Mouse (Mus musculus): ENCODE measurements around the gene Pnma3. TPM values are rescaled to one million over a fixed set of nuclear protein-coding genes. Genes with fewer than 3 reads are reported as not detected.
"Not testable (repeated sequence)": the region's sequence is repeated elsewhere in the genome, so short reads cannot be mapped to it uniquely, and the experiment has no call there.

Gene Pnma3
- 0.07 and 0.17 TPM in 2 replicates for polyA plus RNA-seq (2015; fragmentation: Nextera tagmentation; extraction: Ambion mirVana)

GRCm38 (mm10) chrX:73064415-73064793, at the start of gene Pnma3:
TSS of gene Pnma3 (plus strand) at chrX:73064787.
- Histone ChIP-seq H3K9ac (no peak within 1 kb of the TSS), H3K27ac (no peak within 1 kb of the TSS)
- no peak for ATAC-seq (ENCODE audit: insufficient number of reproducible peaks, low FRiP score, low TSS enrichment, low read depth)

GRCm38 (mm10) chrX:73037003-73037402, 27.6 kb upstream of the Pnma3 start, which contains the start of gene Pnma5:
TSS of gene Pnma5 (minus strand) at chrX:73037103.
- no peak within 1 kb of the TSS for H3K9ac ChIP-seq
- H3K27me3 ChIP-seq: no peaks in the 10 kb centered on the region; the same call in 1 of the 2 replicates
- no peak within 1 kb of the TSS for H3K27ac ChIP-seq
- no peak within 1 kb of the TSS for H3K4me2 ChIP-seq
- no peak within 1 kb of the TSS for H3K4me3 ChIP-seq
- H3K4me1 ChIP-seq: no peaks in the 10 kb centered on the region
- no peaks in the 10 kb centered on the region for H3K9me3 ChIP-seq
- ATAC-seq (ENCODE audit: insufficient number of reproducible peaks, low FRiP score, low TSS enrichment, low read depth): no peak
- no peaks in the 10 kb centered on the region for H3K36me3 ChIP-seq
- WGBS: 81% methylated on average over 1 of the region's 1 CpGs

More at GRCm38 (mm10) chrX:73064415-73064793, at the start of gene Pnma3:
- no peaks in the 10 kb centered on the region for H3K36me3 ChIP-seq
- whole genome bisulfite sequencing: 33% methylated on average over 7 of the region's 7 CpGs
- H3K4me2 ChIP-seq: peak within 1 kb of the TSS; percentile 38
- no peaks in the 10 kb centered on the region for H3K9me3 ChIP-seq
- H3K27me3 ChIP-seq: peaks cover 13% of the 10 kb centered on the region; the same call in 1 of the 2 replicates
- peak within 1 kb of the TSS; percentile 10; the same call in 1 of the 2 replicates for H3K4me3 ChIP-seq
- peaks cover 10% of the 10 kb centered on the region; the same call in 1 of the 2 replicates for H3K4me1 ChIP-seq

- Histone ChIP-seq H3K4me3 (no peak overlapping the region), H3K27ac (no peak overlapping the region), H3K27me3 (no peaks in the 10 kb centered on the region; the same call in 1 of the 2 replicates), H3K9me3 (no peaks in the 10 kb centered on the region), H3K36me3 (no peaks in the 10 kb centered on the region), H3K4me2 (no peak overlapping the region), H3K9ac (no peak overlapping the region), H3K4me1 (no peaks in the 10 kb centered on the region)
- 84% methylated on average over 8 of the region's 8 CpGs for WGBS
- ATAC-seq (ENCODE audit: insufficient number of reproducible peaks, low FRiP score, low TSS enrichment, low read depth): no peak
Measured at GRCm38 (mm10) chrX:73038831-73039230, 25.8 kb upstream of the Pnma3 start.

GRCm38 (mm10) chrX:73039666-73040065, 24.9 kb upstream of the Pnma3 start:
- Histone ChIP-seq H3K4me1 (no peaks in the 10 kb centered on the region), H3K27me3 (no peaks in the 10 kb centered on the region; the same call in 1 of the 2 replicates), H3K9ac (no peak overlapping the region), H3K4me3 (no peak overlapping the region), H3K9me3 (no peaks in the 10 kb centered on the region), H3K4me2 (no peak overlapping the region), H3K27ac (no peak overlapping the region), H3K36me3 (no peaks in the 10 kb centered on the region)
- no peak for ATAC-seq (ENCODE audit: insufficient number of reproducible peaks, low FRiP score, low TSS enrichment, low read depth)
- 80% methylated on average over 12 of the region's 12 CpGs for WGBS

- no peak overlapping the region for H3K27ac ChIP-seq
- H3K4me1 ChIP-seq: no peaks in the 10 kb centered on the region
- H3K27me3 ChIP-seq: no peaks in the 10 kb centered on the region
- peak overlapping the region; percentile 34; the same call in 1 of the 2 replicates for H3K4me2 ChIP-seq
- H3K4me3 ChIP-seq: peak overlapping the region; percentile 11
- no peaks in the 10 kb centered on the region for H3K36me3 ChIP-seq
- H3K9ac ChIP-seq: no peak overlapping the region
- peak; percentile 84 for ATAC-seq (ENCODE audit: insufficient number of reproducible peaks, low FRiP score, low TSS enrichment, low read depth)
- H3K9me3 ChIP-seq: no peaks in the 10 kb centered on the region
- 16% methylated on average over 14 of the region's 14 CpGs for WGBS
Measured at GRCm38 (mm10) chrX:73053860-73054563, 10.6 kb upstream of the Pnma3 start.

GRCm38 (mm10) chrX:73061528-73061927, 3.1 kb upstream of the Pnma3 start:
- no peaks in the 10 kb centered on the region for H3K9me3 ChIP-seq
- H3K4me1 ChIP-seq: peaks cover 10% of the 10 kb centered on the region; the same call in 1 of the 2 replicates
- H3K36me3 ChIP-seq: no peaks in the 10 kb centered on the region
- no peak overlapping the region for H3K4me2 ChIP-seq
- H3K9ac ChIP-seq: no peak overlapping the region
- peaks cover 11% of the 10 kb centered on the region; the same call in 1 of the 2 replicates for H3K27me3 ChIP-seq
- H3K27ac ChIP-seq: no peak overlapping the region
- WGBS: 82% methylated on average over 1 of the region's 1 CpGs
- no peak overlapping the region for H3K4me3 ChIP-seq
- no peak for ATAC-seq (ENCODE audit: insufficient number of reproducible peaks, low FRiP score, low TSS enrichment, low read depth)

- H3K27me3 ChIP-seq: peaks cover 11% of the 10 kb centered on the region; the same call in 1 of the 2 replicates
- peaks cover 10% of the 10 kb centered on the region; the same call in 1 of the 2 replicates for H3K4me1 ChIP-seq
- no peak overlapping the region for H3K4me3 ChIP-seq
- no peaks in the 10 kb centered on the region for H3K36me3 ChIP-seq
- no peaks in the 10 kb centered on the region for H3K9me3 ChIP-seq
- 42% methylated on average over 5 of the region's 5 CpGs for WGBS
- H3K9ac ChIP-seq: no peak overlapping the region
- H3K27ac ChIP-seq: no peak overlapping the region
- ATAC-seq (ENCODE audit: insufficient number of reproducible peaks, low FRiP score, low TSS enrichment, low read depth): no peak
- H3K4me2 ChIP-seq: no peak overlapping the region
Measured at GRCm38 (mm10) chrX:73062323-73062722, 2.3 kb upstream of the Pnma3 start.

GRCm38 (mm10) chrX:73063512-73064414, 824 bp upstream of the Pnma3 start:
- ATAC-seq (ENCODE audit: insufficient number of reproducible peaks, low FRiP score, low TSS enrichment, low read depth): no peak
- Histone ChIP-seq H3K36me3 (no peaks in the 10 kb centered on the region), H3K4me2 (peak overlapping the region; percentile 38), H3K4me1 (peaks cover 10% of the 10 kb centered on the region; the same call in 1 of the 2 replicates), H3K27ac (no peak overlapping the region), H3K9me3 (no peaks in the 10 kb centered on the region), H3K9ac (no peak overlapping the region), H3K27me3 (peaks cover 13% of the 10 kb centered on the region; the same call in 1 of the 2 replicates), H3K4me3 (peak overlapping the region; percentile 10; the same call in 1 of the 2 replicates)
- WGBS: 38% methylated on average over 24 of the region's 24 CpGs

GRCm38 (mm10) chrX:73066765-73067312, 2.3 kb downstream of the Pnma3 start:
- not testable (repeated sequence) for H3K4me3 ChIP-seq; H3K4me2 ChIP-seq; H3K27ac ChIP-seq; H3K9me3 ChIP-seq; ATAC-seq (ENCODE audit: insufficient number of reproducible peaks, low FRiP score, low TSS enrichment, low read depth); H3K9ac ChIP-seq; H3K36me3 ChIP-seq
- Histone ChIP-seq H3K27me3 (peaks cover 13% of the 10 kb centered on the region; the same call in 1 of the 2 replicates), H3K4me1 (peaks cover 10% of the 10 kb centered on the region; the same call in 1 of the 2 replicates)
- WGBS: 40% methylated on average over 1 of the region's 5 CpGs

- not testable (repeated sequence) for H3K4me2 ChIP-seq; H3K9ac ChIP-seq; H3K9me3 ChIP-seq; H3K27me3 ChIP-seq; ATAC-seq (ENCODE audit: insufficient number of reproducible peaks, low FRiP score, low TSS enrichment, low read depth); H3K27ac ChIP-seq; H3K4me3 ChIP-seq; H3K36me3 ChIP-seq; H3K4me1 ChIP-seq
- WGBS: 84% methylated on average over 19 of the region's 19 CpGs
Measured at GRCm38 (mm10) chrX:73082267-73083055, 17.9 kb downstream of the Pnma3 start, which contains the start of gene Xlr4a. TSS of gene Xlr4a (minus strand) at chrX:73082478.
